16 mouse cellular contexts compared by ENCODE assay signal in genomic region chr10:118769751-118770150, GRCm38 (mm10).
"Had no signal": no experiment of that assay in that cellular context is flagged by ENCODE, and none has a peak within 500 bp of the region (broad histone marks: within the 10 kb centered on the region; RNA-seq: fewer than 3 reads in every experiment).

No protein-coding gene starts in this region.

- H3K4me2 ChIP-seq: lung, embryonic 15.5 days; midbrain, embryonic 12.5 days; midbrain, embryonic 15.5 days; neural tube, embryonic 12.5 days; stomach, embryonic 15.5 days had no signal

- DNase-seq: liver, postnatal 0 days; lung, adult 2 months; lung, postnatal 14 days; lung, postnatal 36 days; right cerebral cortex, postnatal 14 days; thymus, adult 18-20 months; thymus, postnatal 14 days; thymus, postnatal 36 days had no signal

- H3K9me3 ChIP-seq: lung, embryonic 15.5 days; megakaryocyte, embryonic 14.5 days; midbrain, embryonic 12.5 days; midbrain, embryonic 15.5 days; neural tube, embryonic 12.5 days; stomach, embryonic 15.5 days had no signal

- H3K36me3 ChIP-seq: lung, embryonic 15.5 days; midbrain, embryonic 12.5 days; midbrain, embryonic 15.5 days; neural tube, embryonic 12.5 days; stomach, embryonic 15.5 days had no signal

- H3K27ac ChIP-seq: lung, embryonic 15.5 days; macrophage; midbrain, embryonic 12.5 days; midbrain, embryonic 15.5 days; neural tube, embryonic 12.5 days; stomach, embryonic 15.5 days had no signal

- H3K4me3 ChIP-seq: lung, embryonic 15.5 days; megakaryocyte, embryonic 14.5 days; midbrain, embryonic 12.5 days; midbrain, embryonic 15.5 days; neural tube, embryonic 12.5 days; stomach, embryonic 15.5 days had no signal

- H3K27me3 ChIP-seq: lung, embryonic 15.5 days; midbrain, embryonic 12.5 days; midbrain, embryonic 15.5 days; neural tube, embryonic 12.5 days; stomach, embryonic 15.5 days had no signal

- ATAC-seq: liver, postnatal 0 days; lung, postnatal 0 days; midbrain, embryonic 15.5 days had no signal

- H3K4me1 ChIP-seq: midbrain, embryonic 12.5 days; midbrain, embryonic 15.5 days; neural tube, embryonic 12.5 days; stomach, embryonic 15.5 days had no signal

- H3K9ac ChIP-seq: liver, postnatal 0 days; lung, embryonic 15.5 days; midbrain, embryonic 12.5 days; midbrain, embryonic 15.5 days; neural tube, embryonic 12.5 days; stomach, embryonic 15.5 days had no signal
